Mouse (Mus musculus): ENCODE measurements at regions not wholly inside any gene's neighbourhood (a gene's known extent, or its start where the extent isn't known, plus 50 kb on each side); places are given as distances from the start of the nearest gene placed in this dataset.

DNA sequence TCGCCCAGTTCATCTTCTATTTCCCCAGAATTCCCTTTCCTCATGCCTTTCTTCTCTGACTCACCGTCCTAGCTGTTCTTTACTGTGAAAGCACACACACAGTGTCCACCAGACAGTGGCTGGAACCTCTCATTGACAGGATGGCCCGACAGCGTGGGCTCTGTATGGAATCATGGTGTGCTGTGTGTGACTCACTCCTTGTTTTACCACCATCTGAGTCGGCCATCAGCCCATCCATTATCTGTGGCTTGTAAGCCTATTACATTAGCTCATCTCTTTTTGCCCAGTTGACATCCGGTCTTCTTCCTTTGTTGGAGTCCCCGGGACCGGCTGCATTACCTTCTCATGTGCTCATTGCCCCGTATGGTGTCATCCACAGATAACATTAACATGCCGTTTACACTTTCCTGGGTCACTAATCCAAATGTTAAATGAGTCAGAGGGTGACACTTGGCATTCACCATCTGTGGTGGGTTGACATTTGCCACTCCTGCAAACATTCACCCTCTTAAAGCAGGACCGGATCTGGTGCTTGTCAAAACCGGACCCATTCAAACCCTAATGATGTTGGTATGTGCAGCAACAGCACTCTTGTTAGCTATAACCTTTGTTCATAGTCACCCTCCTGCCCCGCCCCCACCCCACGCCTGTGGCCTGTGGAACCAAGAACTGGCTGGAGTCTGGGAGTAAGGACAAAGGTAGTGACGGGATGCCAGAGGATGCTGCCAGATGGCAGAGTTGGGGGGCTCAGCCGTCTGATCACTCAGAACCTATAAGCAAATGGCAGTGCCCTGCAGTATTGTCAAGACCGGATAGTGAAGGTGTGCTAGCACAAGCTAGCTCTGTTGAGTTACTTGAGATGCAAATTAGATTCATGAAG lies 113.7 kb upstream of the Gm10131 start:
- H3K4me1 ChIP-seq (ENCODE audit: control insufficient read depth in 1 of 2, insufficient read depth in 2 of 2, low read length in 2 of 2): no peaks in the 10 kb centered on the region
- no peak for TF ChIP-seq SIN3A (IDR thresholded peaks at IDR 0.05; ENCODE audit: low read length)
- no peak for TF ChIP-seq CHD2 (IDR thresholded peaks at IDR 0.05; ENCODE audit: low read length)
- no peak for TF ChIP-seq ZKSCAN1 (IDR thresholded peaks at IDR 0.05; ENCODE audit: low read depth, low read length)
- no peak for TF ChIP-seq ZC3H11A (IDR thresholded peaks at IDR 0.05; ENCODE audit: low read depth, low read length)

GRCm38 (mm10) chr8:34222187-34222586 lies 110.7 kb upstream of the Gm10131 start:
- TF ChIP-seq USF2 (IDR thresholded peaks at IDR 0.05; ENCODE audit: borderline replicate concordance in 1 of 2, insufficient read depth in 1 of 2, low read depth in 1 of 2, low read length in 2 of 2) (no peak), ZMIZ1 (IDR thresholded peaks at IDR 0.05; ENCODE audit: low read depth, low read length) (no peak), NRF1 (IDR thresholded peaks at IDR 0.05; ENCODE audit: insufficient read depth, low read depth, low read length, poor library complexity, severe bottlenecking) (no peak), ELF1 (IDR thresholded peaks at IDR 0.05; ENCODE audit: low read depth, low read length) (no peak), ZKSCAN1 (IDR thresholded peaks at IDR 0.05; ENCODE audit: low read depth, low read length) (no peak), POLR2AphosphoS5 (IDR thresholded peaks at IDR 0.05; ENCODE audit: borderline replicate concordance, low read depth, low read length) (no peak), RAD21 (IDR thresholded peaks at IDR 0.05; ENCODE audit: low read depth, low read length) (no peak)
- Histone ChIP-seq H3K27ac (ENCODE audit: control insufficient read depth, low read depth, low read length) (no peak overlapping the region), H3K9ac (ENCODE audit: control insufficient read depth, low read depth, low read length, poor library complexity, severe bottlenecking) (no peak overlapping the region), H3K4me1 (ENCODE audit: control insufficient read depth in 1 of 2, insufficient read depth in 2 of 2, low read length in 2 of 2) (no peaks in the 10 kb centered on the region), H3K36me3 (ENCODE audit: control insufficient read depth in 1 of 2, insufficient read depth in 2 of 2, low read length in 2 of 2) (no peaks in the 10 kb centered on the region), H3K4me3 (ENCODE audit: control insufficient read depth in 1 of 2, insufficient read depth in 1 of 2, low read depth in 2 of 2, low read length in 2 of 2) (no peak overlapping the region), H3K79me2 (ENCODE audit: control insufficient read depth, insufficient read depth, low read length, poor library complexity) (no peaks in the 10 kb centered on the region), H3K27me3 (ENCODE audit: control insufficient read depth in 1 of 2, insufficient read depth in 2 of 2, low read length in 2 of 2) (no peaks in the 10 kb centered on the region), H3K9me3 (replicated peaks; ENCODE audit: insufficient read depth, low read length) (no peaks in the 10 kb centered on the region)
- no peak for DNase-seq (ENCODE audit: low read depth, low spot score)

More for the DNA sequence above, 113.7 kb upstream of the Gm10131 start:
- no peak overlapping the region for H3K27ac ChIP-seq (ENCODE audit: control insufficient read depth, low read depth, low read length)
- H3K4me3 ChIP-seq (ENCODE audit: control insufficient read depth in 1 of 2, insufficient read depth in 1 of 2, low read depth in 2 of 2, low read length in 2 of 2): no peak overlapping the region
- H3K27me3 ChIP-seq (ENCODE audit: control insufficient read depth in 1 of 2, insufficient read depth in 2 of 2, low read length in 2 of 2): no peaks in the 10 kb centered on the region
- no peak overlapping the region for H3K9ac ChIP-seq (ENCODE audit: control insufficient read depth, low read depth, low read length, poor library complexity, severe bottlenecking)
- H3K36me3 ChIP-seq (ENCODE audit: control insufficient read depth in 1 of 2, insufficient read depth in 2 of 2, low read length in 2 of 2): no peaks in the 10 kb centered on the region
- no peaks in the 10 kb centered on the region for H3K79me2 ChIP-seq (ENCODE audit: control insufficient read depth, insufficient read depth, low read length, poor library complexity)
- no peak for DNase-seq (ENCODE audit: low read depth, low spot score)
- H3K9me3 ChIP-seq (replicated peaks; ENCODE audit: insufficient read depth, low read length): no peaks in the 10 kb centered on the region

Data from MEL (cell line).